Mouse (Mus musculus) layer of hippocampus, adult 18-20 months (tissue): ENCODE measurements around the gene Rabep1. TPM values are rescaled to one million over a fixed set of nuclear protein-coding genes. Genes with fewer than 3 reads are reported as not detected.
"Not testable (repeated sequence)": the region's sequence is repeated elsewhere in the genome, so short reads cannot be mapped to it uniquely, and the experiment has no call there.

ENCODE experiments used
- DNase-seq, 2 experiments: peaks; one replicate each; pipeline ENCODE4 v3.0.0; 2022; ENCODE audit warnings: low spot score in 2 of 2
- total RNA-seq, 2 experiments: library from RNA; stranded (reverse); gene quantifications; 2 replicates each; pipeline ENCODE4 v1.2.3; 2021

The Rabep1 gene
- total RNA-seq, 2 experiments from 2014 or later, result 128 to 130 TPM

GRCm38 (mm10) chr11:70828975-70829615, 15.5 kb upstream of the Rabep1 start:
- no peak for DNase-seq

GRCm38 (mm10) chr11:70831201-70831600, 13.4 kb upstream of the Rabep1 start:
- DNase-seq, result no peak

- no peak for DNase-seq
Measured at GRCm38 (mm10) chr11:70833408-70833807, 11.2 kb upstream of the Rabep1 start.

- no peak for DNase-seq
Measured at GRCm38 (mm10) chr11:70833831-70834230, 10.7 kb upstream of the Rabep1 start.

GRCm38 (mm10) chr11:70835381-70835831, 9.2 kb upstream of the Rabep1 start:
- no peak for DNase-seq

GRCm38 (mm10) chr11:70837031-70837430, 7.5 kb upstream of the Rabep1 start:
- DNase-seq, result no peak

GRCm38 (mm10) chr11:70838610-70839009, 6.0 kb upstream of the Rabep1 start:
- DNase-seq, result no peak

GRCm38 (mm10) chr11:70842983-70843382, 1.6 kb upstream of the Rabep1 start:
- DNase-seq, result no peak

GRCm38 (mm10) chr11:70843701-70844551, 652 bp upstream of the Rabep1 start:
- peak in 1 of 2 experiments; percentile 11 for DNase-seq

- no peak for DNase-seq
Measured at GRCm38 (mm10) chr11:70845457-70845978, 940 bp downstream of the Rabep1 start.

- no peak for DNase-seq
Measured at GRCm38 (mm10) chr11:70846029-70846428, 1.5 kb downstream of the Rabep1 start.

GRCm38 (mm10) chr11:70860371-70860770, 15.8 kb downstream of the Rabep1 start:
- no peak for DNase-seq

- not testable (repeated sequence) for DNase-seq
Measured at GRCm38 (mm10) chr11:70863204-70863603, 18.6 kb downstream of the Rabep1 start.

GRCm38 (mm10) chr11:70865223-70865622, 20.6 kb downstream of the Rabep1 start:
- DNase-seq, result no peak

GRCm38 (mm10) chr11:70869263-70869662, 24.7 kb downstream of the Rabep1 start:
- no peak for DNase-seq

- no peak for DNase-seq
Measured at GRCm38 (mm10) chr11:70869811-70870210, 25.2 kb downstream of the Rabep1 start.

- peak; percentile 33 to 61 for DNase-seq
Measured at GRCm38 (mm10) chr11:70870407-70870806, 25.8 kb downstream of the Rabep1 start.

GRCm38 (mm10) chr11:70871110-70871509, 26.5 kb downstream of the Rabep1 start:
- no peak for DNase-seq

- DNase-seq, result peak in 1 of 2 experiments; percentile 28
Measured at GRCm38 (mm10) chr11:70871766-70872330, 27.3 kb downstream of the Rabep1 start.

GRCm38 (mm10) chr11:70873846-70874613, 29.5 kb downstream of the Rabep1 start:
- DNase-seq, result no peak

GRCm38 (mm10) chr11:70877670-70878069, 33.1 kb downstream of the Rabep1 start:
- DNase-seq, result no peak
